Mouse (Mus musculus) kidney, embryonic 16.5 days (tissue): ENCODE data around the gene Clec12a. TPM values are rescaled to one million over a fixed set of nuclear protein-coding genes. Genes with fewer than 3 reads are reported as not detected.

Experiments used
- ATAC-seq: fragments of 200-750 bp; cut with Nextera tagmentation; 2 replicates; pipeline ENCODE4 v1.8.0; 2017; ENCODE audit warnings: moderate TSS enrichment; ENCODE audit not compliant: low FRiP score, low TSS enrichment
- H3K27ac ChIP-seq: fragments of 300-500 bp; sonication (generic); 2 replicates; pipeline ENCODE4 v1.5.1; 2014; ENCODE audit warnings: low read length
- H3K27me3 ChIP-seq: fragments of 300-500 bp; sonication (generic); 2 replicates; pipeline ENCODE4 v1.6.1; 2014; ENCODE audit warnings: low read length, control low read depth, mixed read lengths; ENCODE audit not compliant: insufficient read depth
- H3K36me3 ChIP-seq: fragments of 300-500 bp; sonication (generic); 2 replicates; pipeline ENCODE4 v1.6.1; 2014; ENCODE audit warnings: low read length, control low read depth, mixed read lengths; ENCODE audit not compliant: insufficient read depth
- H3K4me1 ChIP-seq: fragments of 300-500 bp; sonication (generic); 2 replicates; pipeline ENCODE4 v1.6.1; 2014; ENCODE audit warnings: low read length, control low read depth, mixed read lengths; ENCODE audit not compliant: insufficient read depth
- H3K4me2 ChIP-seq: fragments of 300-500 bp; sonication (generic); replicated peaks from 2 replicates; pipeline ENCODE4 v1.6.1; 2014; ENCODE audit warnings: low read depth, low read length
- H3K4me3 ChIP-seq: fragments of 300-500 bp; sonication (generic); 2 replicates; pipeline ENCODE4 v1.5.1; 2014; ENCODE audit warnings: mild to moderate bottlenecking, low read length
- H3K9ac ChIP-seq: fragments of 300-500 bp; sonication (generic); replicated peaks from 2 replicates; pipeline ENCODE4 v1.6.1; 2014; ENCODE audit warnings: low read length
- H3K9me3 ChIP-seq: fragments of 300-500 bp; sonication (generic); 2 replicates; pipeline ENCODE4 v1.6.1; 2016; ENCODE audit warnings: low read length, control low read depth
- WGBS: fragments of 180-500 bp; shearing (Covaris S2); extraction: QIAGEN DNeasy Blood & Tissue Kit; methylation state at CpG from one replicate; pipeline ENCODE4 v1.1.7; 2014; 5-methylcytosine and 5-hydroxymethylcytosine counted together
- polyA plus RNA-seq: library from polyadenylated mRNA; unstranded; fragments of >200 nt; fragmentation: Nextera tagmentation; extraction: Ambion mirVana; gene quantifications from 2 replicates; pipeline ENCODE4 v1.2.1, GENCODE M21; 2015

The Clec12a gene
- polyA plus RNA-seq, 1 experiment from 2014 or later, result 0.74 TPM

DNA sequence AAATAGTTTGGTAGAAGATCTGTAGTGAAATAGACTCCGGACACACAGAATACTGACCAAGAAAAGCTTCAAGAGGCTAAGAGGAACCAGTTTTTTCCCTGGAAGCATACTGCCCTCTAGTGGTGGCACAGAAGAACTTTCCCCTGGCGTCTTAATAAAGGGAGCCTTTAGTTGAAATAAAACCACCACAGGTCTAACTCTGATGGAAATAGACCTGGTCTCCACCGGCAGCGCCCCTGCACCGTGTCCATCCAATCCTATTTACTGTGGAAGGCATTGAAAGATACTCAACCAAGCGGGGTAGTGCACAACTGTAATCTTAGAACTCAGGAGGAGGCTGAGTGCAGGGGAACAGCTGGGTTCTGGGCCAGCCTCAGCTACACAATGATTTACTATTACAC, 23.5 kb downstream of the Clec12a start:
- 13% methylated on average over 6 of the region's 6 CpGs for WGBS
- Histone ChIP-seq H3K4me1 (no peaks in the 10 kb centered on the region), H3K4me2 (no peak overlapping the region), H3K4me3 (no peak overlapping the region), H3K9ac (no peak overlapping the region), H3K27me3 (no peaks in the 10 kb centered on the region), H3K27ac (no peak overlapping the region), H3K9me3 (no peaks in the 10 kb centered on the region), H3K36me3 (no peaks in the 10 kb centered on the region)
- ATAC-seq, result peak; percentile 70

DNA sequence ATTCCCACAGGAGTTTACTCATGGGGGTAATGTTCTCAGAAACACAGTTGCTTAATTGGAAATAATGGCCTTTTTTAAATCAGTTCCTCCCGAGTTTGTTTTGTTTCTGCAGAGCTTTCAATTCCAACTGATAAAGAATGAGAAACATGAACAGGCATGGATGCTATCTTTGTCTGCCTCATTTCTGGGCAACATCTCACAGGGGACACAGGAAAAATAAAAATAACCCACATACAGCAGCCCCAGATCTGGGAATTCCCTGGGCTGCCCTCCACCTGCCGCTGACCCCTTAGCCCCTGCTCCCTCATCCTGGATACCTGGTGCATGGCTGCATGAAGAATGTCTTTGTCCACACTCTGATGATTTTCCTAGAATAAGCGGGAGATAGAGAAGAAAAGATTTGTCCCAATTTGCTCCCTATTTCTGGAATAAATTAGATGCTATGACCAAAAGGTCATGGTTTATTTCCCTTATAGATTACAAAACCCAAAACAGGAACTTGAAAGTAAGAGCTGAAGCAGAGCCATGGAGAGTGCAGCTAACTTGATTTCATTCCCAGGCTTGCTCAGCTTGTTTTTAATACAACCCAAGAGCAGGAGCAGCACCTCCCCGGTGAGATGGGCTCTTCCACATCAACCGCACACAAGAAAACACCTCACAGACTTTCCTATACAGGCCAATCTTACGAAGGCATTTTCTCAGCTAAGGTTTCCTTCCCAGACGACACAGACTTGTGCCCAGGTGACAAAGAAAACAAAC, 27.1 kb downstream of the Clec12a start:
- H3K36me3 ChIP-seq, result no peaks in the 10 kb centered on the region
- H3K9ac ChIP-seq, result no peak overlapping the region
- H3K4me1 ChIP-seq, result no peaks in the 10 kb centered on the region
- H3K27ac ChIP-seq, result no peak overlapping the region
- H3K27me3 ChIP-seq, result no peaks in the 10 kb centered on the region
- H3K4me3 ChIP-seq, result no peak overlapping the region
- no peak for ATAC-seq
- H3K4me2 ChIP-seq, result no peak overlapping the region
- H3K9me3 ChIP-seq, result no peaks in the 10 kb centered on the region
- WGBS, result 47% methylated on average over 7 of the region's 7 CpGs

DNA sequence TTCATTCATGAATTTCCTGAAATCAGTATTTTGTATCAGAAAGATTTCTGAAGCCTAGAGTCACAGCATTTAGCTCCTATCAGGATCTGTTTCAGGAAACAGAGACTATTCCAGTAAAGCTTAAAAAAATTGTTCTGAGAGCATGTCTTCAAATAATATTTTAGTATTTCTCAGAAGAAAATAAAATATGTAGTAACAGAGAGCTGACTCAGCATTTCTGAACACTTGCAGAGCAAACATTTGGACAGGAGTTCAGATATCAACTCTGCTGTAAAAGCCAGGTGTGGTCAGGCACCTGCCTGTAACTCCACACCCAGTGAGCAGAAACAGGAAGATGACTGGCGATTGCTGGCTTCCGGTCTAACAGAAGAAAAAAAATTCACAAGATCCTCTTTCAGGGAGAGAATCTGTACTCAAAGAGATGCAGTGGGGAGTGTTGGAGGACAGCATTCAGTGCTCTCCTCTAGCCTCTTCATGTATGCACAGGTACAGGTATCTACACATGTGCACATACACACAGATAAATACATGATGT, 32.5 kb downstream of the Clec12a start:
- WGBS, result 84% methylated on average over 2 of the region's 2 CpGs
- Histone ChIP-seq H3K27me3 (no peaks in the 10 kb centered on the region), H3K27ac (no peak overlapping the region), H3K4me3 (no peak overlapping the region), H3K36me3 (no peaks in the 10 kb centered on the region), H3K4me1 (no peaks in the 10 kb centered on the region), H3K9ac (no peak overlapping the region), H3K9me3 (peaks cover 7% of the 10 kb centered on the region; the same call in 1 of the 2 replicates), H3K4me2 (no peak overlapping the region)
- ATAC-seq, result no peak

DNA sequence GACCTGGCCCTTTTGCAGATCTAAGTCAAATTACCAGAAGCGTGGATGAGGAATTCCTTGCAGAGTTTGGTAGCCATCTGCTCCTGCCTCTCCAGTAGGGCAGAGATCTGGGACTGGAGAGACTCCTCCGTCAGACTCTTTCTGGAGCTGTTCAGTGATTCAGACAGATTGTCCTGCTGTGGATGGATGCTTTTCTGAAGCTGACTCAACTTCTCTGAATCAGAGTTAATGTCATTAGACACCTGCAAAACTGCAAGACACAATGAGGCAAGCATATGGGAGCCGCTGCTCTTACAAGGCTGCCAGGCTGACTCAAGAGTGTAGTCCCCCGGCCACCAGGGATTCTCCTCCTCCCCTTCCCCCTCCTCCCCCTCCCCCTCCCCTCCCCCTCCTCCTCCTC, 38.0 kb downstream of the Clec12a start:
- no peak overlapping the region for H3K9ac ChIP-seq
- peaks cover 7% of the 10 kb centered on the region; the same call in 1 of the 2 replicates for H3K9me3 ChIP-seq
- ATAC-seq, result no peak
- H3K27ac ChIP-seq, result no peak overlapping the region
- H3K36me3 ChIP-seq, result no peaks in the 10 kb centered on the region
- 66% methylated on average over 4 of the region's 4 CpGs for WGBS
- no peaks in the 10 kb centered on the region for H3K27me3 ChIP-seq
- H3K4me1 ChIP-seq, result no peaks in the 10 kb centered on the region
- no peak overlapping the region for H3K4me3 ChIP-seq
- no peak overlapping the region for H3K4me2 ChIP-seq

DNA sequence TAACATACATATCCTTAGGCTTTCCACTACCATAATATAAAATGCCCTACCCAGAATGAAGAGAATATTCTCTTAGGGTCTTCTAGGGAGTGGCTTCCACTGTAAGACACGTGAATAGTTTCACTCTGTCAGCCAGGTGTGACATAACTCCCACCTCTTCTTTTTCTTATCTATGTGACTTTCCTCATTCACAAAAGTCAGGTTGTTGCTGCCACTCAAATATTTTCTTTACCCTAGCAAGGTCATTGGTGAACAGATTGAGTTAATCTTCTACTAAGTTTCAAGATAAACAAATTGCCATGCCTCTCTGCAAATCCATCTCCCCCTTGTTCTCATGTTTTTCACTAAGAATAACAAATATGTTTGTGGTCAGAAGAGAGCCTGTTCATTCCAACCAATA, 39.2 kb downstream of the Clec12a start:
- no peaks in the 10 kb centered on the region for H3K36me3 ChIP-seq

DNA sequence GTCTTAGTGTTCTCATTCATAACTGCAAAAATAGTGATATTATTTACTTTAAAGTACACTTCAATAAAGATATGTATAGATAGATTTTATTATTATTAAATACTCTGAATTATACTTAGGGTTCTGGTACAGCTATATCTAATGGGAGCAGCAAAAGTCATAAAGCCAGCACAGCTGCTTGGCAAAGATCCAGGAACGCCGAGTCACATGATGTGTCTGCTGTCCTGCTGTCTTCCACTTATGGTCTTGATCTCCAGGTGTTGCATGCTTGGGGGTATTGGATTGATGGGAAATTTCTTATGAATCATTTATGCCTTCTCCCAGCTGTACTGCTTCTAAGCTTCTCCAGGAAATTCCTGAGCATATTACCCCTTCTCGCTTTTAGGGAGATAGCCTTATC, 41.0 kb downstream of the Clec12a start:
- WGBS, result 67% methylated on average over 3 of the region's 3 CpGs
- no peak for ATAC-seq

More for the DNA sequence above, 39.2 kb downstream of the Clec12a start:
- Histone ChIP-seq H3K27ac (no peak overlapping the region), H3K9me3 (no peaks in the 10 kb centered on the region), H3K27me3 (no peaks in the 10 kb centered on the region), H3K4me3 (no peak overlapping the region), H3K4me2 (no peak overlapping the region), H3K9ac (no peak overlapping the region), H3K4me1 (no peaks in the 10 kb centered on the region)
- no peak for ATAC-seq
- WGBS, result 46% methylated on average over 1 of the region's 1 CpGs

DNA sequence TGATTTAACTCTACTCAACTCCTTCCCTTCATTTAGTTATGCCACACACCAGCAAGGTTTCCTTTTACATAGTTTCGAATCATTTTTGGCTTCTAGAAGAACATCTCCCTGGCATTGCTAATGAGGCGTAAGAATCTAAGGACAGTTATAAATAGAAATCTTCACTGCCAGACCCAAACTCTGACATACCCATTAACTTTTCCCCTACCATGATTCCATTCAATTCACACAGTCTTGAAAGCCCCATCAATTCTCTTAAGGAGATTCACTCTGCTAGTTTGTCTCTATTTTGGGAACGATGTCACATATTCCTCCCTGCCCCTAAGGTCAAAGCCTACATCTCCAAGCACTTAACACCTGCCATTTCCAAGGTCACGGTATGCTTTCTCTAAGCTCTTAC, 42.5 kb downstream of the Clec12a start:
- no peak overlapping the region for H3K4me3 ChIP-seq

More for the DNA sequence above, 41.0 kb downstream of the Clec12a start:
- no peaks in the 10 kb centered on the region for H3K36me3 ChIP-seq
- H3K4me3 ChIP-seq, result no peak overlapping the region
- no peak overlapping the region for H3K4me2 ChIP-seq
- H3K9me3 ChIP-seq, result no peaks in the 10 kb centered on the region
- H3K27ac ChIP-seq, result no peak overlapping the region
- H3K4me1 ChIP-seq, result no peaks in the 10 kb centered on the region
- H3K27me3 ChIP-seq, result no peaks in the 10 kb centered on the region
- no peak overlapping the region for H3K9ac ChIP-seq

DNA sequence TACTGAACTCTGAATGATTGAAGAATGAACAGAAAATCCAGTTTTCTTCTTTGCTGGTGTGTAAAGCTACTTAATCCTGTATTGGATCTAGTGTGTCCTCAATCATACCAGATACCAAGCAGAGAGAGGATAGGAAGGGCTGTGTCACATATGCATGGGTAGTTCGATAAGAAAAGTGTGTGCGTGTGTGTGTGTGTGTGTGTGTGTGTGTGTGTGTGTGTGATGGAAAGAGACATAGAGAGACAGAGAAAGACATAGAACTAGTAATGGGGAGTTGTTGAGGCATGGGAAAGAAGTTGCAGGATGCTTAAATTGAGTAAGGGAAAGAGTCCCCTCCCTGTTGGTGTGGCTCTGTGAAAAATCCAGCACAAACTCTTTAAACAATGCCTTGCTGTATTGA, 43.3 kb downstream of the Clec12a start, which contains the start of gene Clec12b:
Gene Clec12b (minus strand): TSS at position 101 of the 400 bp plus-strand sequence.
- WGBS, result 85% methylated on average over 2 of the region's 2 CpGs
- Histone ChIP-seq H3K4me3 (no peak within 1 kb of the TSS), H3K9ac (no peak within 1 kb of the TSS), H3K36me3 (no peaks in the 10 kb centered on the region), H3K27me3 (no peaks in the 10 kb centered on the region), H3K27ac (no peak within 1 kb of the TSS), H3K4me2 (no peak within 1 kb of the TSS), H3K9me3 (no peaks in the 10 kb centered on the region), H3K4me1 (no peaks in the 10 kb centered on the region)
- no peak for ATAC-seq

More for the DNA sequence above, 42.5 kb downstream of the Clec12a start:
- ATAC-seq, result no peak
- WGBS, result 68% methylated on average over 4 of the region's 4 CpGs
- Histone ChIP-seq H3K4me2 (no peak overlapping the region), H3K9ac (no peak overlapping the region), H3K27ac (no peak overlapping the region), H3K9me3 (no peaks in the 10 kb centered on the region), H3K4me1 (no peaks in the 10 kb centered on the region), H3K27me3 (no peaks in the 10 kb centered on the region), H3K36me3 (no peaks in the 10 kb centered on the region)

DNA sequence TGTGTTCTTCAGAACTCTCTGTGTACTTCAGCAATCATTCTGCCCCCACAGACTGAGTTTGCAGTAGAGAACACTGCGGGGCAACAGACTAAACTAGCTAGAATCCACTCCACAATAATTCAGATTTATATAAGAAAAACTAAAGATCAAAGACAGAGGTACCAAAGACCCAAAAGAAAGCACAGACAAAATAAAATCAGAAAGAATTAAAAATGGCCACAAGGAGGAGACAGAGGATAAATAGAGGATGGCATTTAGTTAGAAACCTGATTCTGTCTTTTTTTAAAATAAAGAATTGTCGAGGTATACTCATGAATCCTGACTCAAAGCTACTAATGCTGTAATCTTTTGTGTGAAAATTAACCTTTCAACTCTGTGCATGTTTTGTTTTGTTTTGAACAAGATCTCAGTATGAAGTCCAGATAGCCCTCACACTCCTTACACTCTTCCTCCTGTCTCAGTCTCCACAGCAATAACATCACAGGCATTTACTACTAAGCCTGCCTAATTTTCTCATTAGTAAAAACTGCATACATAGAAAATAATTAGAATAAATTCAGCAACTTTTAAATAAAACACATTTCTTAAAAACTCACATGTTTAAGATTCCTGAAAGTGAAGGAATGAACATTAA, 50.7 kb downstream of the Clec12a start:
- ATAC-seq, result no peak; the same call in 1 of the 2 replicates

DNA sequence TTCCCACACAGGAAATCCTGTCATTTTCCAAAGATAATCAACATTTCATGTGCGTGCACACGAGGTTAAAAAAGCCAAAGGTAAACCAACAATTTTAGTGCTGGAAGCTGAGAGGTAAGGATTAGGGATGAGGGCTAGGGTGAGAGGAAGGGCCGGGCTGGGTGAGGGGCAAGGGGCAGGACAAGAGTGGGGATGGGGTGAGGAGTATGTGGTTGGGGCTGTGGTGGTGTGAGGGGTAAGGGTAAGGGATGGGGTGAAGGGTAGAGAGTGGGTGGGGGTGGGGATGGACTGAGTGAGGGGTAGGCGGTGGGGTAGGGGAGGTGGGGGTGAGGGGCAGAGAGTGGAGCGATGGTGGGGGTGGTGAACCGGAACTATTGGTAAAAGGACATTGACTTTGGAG, 51.2 kb downstream of the Clec12a start:
- H3K9me3 ChIP-seq, result no peaks in the 10 kb centered on the region
- WGBS, result 69% methylated on average over 6 of the region's 6 CpGs
- H3K27ac ChIP-seq, result no peak overlapping the region
- no peaks in the 10 kb centered on the region for H3K27me3 ChIP-seq
- no peak overlapping the region for H3K4me3 ChIP-seq
- peak; percentile 71; the same call in 1 of the 2 replicates for ATAC-seq
- no peak overlapping the region for H3K9ac ChIP-seq
- H3K4me1 ChIP-seq, result 0 out of 2 replicates have a peak, but pooled peaks cover 4% of the 10 kb centered on the region
- no peak overlapping the region for H3K4me2 ChIP-seq
- H3K36me3 ChIP-seq, result no peaks in the 10 kb centered on the region

More for the DNA sequence above, 50.7 kb downstream of the Clec12a start:
- Histone ChIP-seq H3K4me1 (0 out of 2 replicates have a peak, but pooled peaks cover 2% of the 10 kb centered on the region), H3K4me2 (no peak overlapping the region), H3K9ac (no peak overlapping the region), H3K4me3 (no peak overlapping the region), H3K9me3 (no peaks in the 10 kb centered on the region), H3K27me3 (no peaks in the 10 kb centered on the region), H3K36me3 (no peaks in the 10 kb centered on the region), H3K27ac (no peak overlapping the region)
- WGBS, result 19% methylated on average over 2 of the region's 2 CpGs
